Mouse (Mus musculus) testis, adult 2 months (tissue): ENCODE data around the gene Apoh. TPM values are rescaled to one million over a fixed set of nuclear protein-coding genes. Genes with fewer than 3 reads are reported as not detected.

Experiments
- H3K27ac ChIP-seq: fragments of 200-500 bp; 2 replicates; pipeline ENCODE4 v1.5.1; 2012; ENCODE audit warnings: low read depth, low read length; ENCODE audit not compliant: control insufficient read depth, insufficient read depth
- H3K27me3 ChIP-seq: fragments of 200-500 bp; 2 replicates; pipeline ENCODE4 v1.6.1; 2012; ENCODE audit warnings: mild to moderate bottlenecking, low read length, moderate library complexity; ENCODE audit not compliant: control insufficient read depth, insufficient read depth
- H3K36me3 ChIP-seq: fragments of 200-500 bp; 2 replicates; pipeline ENCODE4 v1.6.1; 2012; ENCODE audit warnings: mild to moderate bottlenecking, low read length; ENCODE audit not compliant: control insufficient read depth, insufficient read depth
- H3K4me1 ChIP-seq: fragments of 200-500 bp; 2 replicates; pipeline ENCODE4 v1.6.1; 2012; ENCODE audit warnings: low read length; ENCODE audit not compliant: control insufficient read depth, insufficient read depth
- H3K4me3 ChIP-seq: fragments of 200-500 bp; 2 replicates; pipeline ENCODE4 v1.5.1; 2012; ENCODE audit warnings: low read depth, mild to moderate bottlenecking, low read length, moderate library complexity, mixed read lengths; ENCODE audit not compliant: control insufficient read depth
- CTCF ChIP-seq: fragments of 200-500 bp; IDR thresholded peaks from 2 replicates; pipeline ENCODE4 v1.5.1; 2012; ENCODE audit warnings: low read depth, mild to moderate bottlenecking, inconsistent platforms, low read length, moderate library complexity; ENCODE audit not compliant: control insufficient read depth, insufficient read depth, insufficient replicate concordance
- POLR2A ChIP-seq: fragments of 200-500 bp; IDR thresholded peaks from 2 replicates; pipeline ENCODE4 v1.6.1; 2012; ENCODE audit warnings: low read depth, mild to moderate bottlenecking, inconsistent platforms, low read length, moderate library complexity; ENCODE audit not compliant: control insufficient read depth
- polyA plus RNA-seq: library from polyadenylated mRNA; depleted of rRNA; stranded (reverse); fragments of >200 nt; gene quantifications from 2 replicates; pipeline ENCODE4 v1.2.3, GENCODE M21; 2012

Apoh gene
- polyA plus RNA-seq, 1 experiment: 121 TPM

GRCm38 (mm10) chr11:108333583-108334379, 9.4 kb upstream of the Apoh start:
- no peak overlapping the region for H3K4me3 ChIP-seq
- H3K27ac ChIP-seq: no peak overlapping the region
- no peaks in the 10 kb centered on the region for H3K4me1 ChIP-seq
- no peaks in the 10 kb centered on the region for H3K27me3 ChIP-seq
- H3K36me3 ChIP-seq: no peaks in the 10 kb centered on the region
- TF ChIP-seq CTCF: no peak
- no peak for TF ChIP-seq POLR2A

- Histone ChIP-seq H3K27ac (no peak overlapping the region), H3K4me1 (no peaks in the 10 kb centered on the region)
- TF ChIP-seq POLR2A (no peak), CTCF (no peak)
Measured at GRCm38 (mm10) chr11:108334658-108335057, 8.5 kb upstream of the Apoh start.

GRCm38 (mm10) chr11:108335536-108335935, 7.6 kb upstream of the Apoh start:
- Histone ChIP-seq H3K27ac (no peak overlapping the region), H3K4me1 (no peaks in the 10 kb centered on the region), H3K36me3 (no peaks in the 10 kb centered on the region), H3K27me3 (no peaks in the 10 kb centered on the region), H3K4me3 (no peak overlapping the region)
- no peak for TF ChIP-seq POLR2A
- no peak for TF ChIP-seq CTCF

More at GRCm38 (mm10) chr11:108334658-108335057, 8.5 kb upstream of the Apoh start:
- H3K36me3 ChIP-seq: no peaks in the 10 kb centered on the region
- H3K27me3 ChIP-seq: no peaks in the 10 kb centered on the region
- H3K4me3 ChIP-seq: no peak overlapping the region

GRCm38 (mm10) chr11:108336445-108336844, 6.7 kb upstream of the Apoh start:
- no peaks in the 10 kb centered on the region for H3K27me3 ChIP-seq
- H3K27ac ChIP-seq: no peak overlapping the region
- no peak overlapping the region for H3K4me3 ChIP-seq
- H3K4me1 ChIP-seq: no peaks in the 10 kb centered on the region
- no peaks in the 10 kb centered on the region for H3K36me3 ChIP-seq
- TF ChIP-seq CTCF (no peak), POLR2A (no peak)

- Histone ChIP-seq H3K4me1 (peaks cover 14% of the 10 kb centered on the region), H3K36me3 (no peaks in the 10 kb centered on the region), H3K27ac (no peak overlapping the region), H3K27me3 (no peaks in the 10 kb centered on the region), H3K4me3 (no peak overlapping the region)
- TF ChIP-seq POLR2A (no peak), CTCF (no peak)
Measured at GRCm38 (mm10) chr11:108340293-108340692, 2.9 kb upstream of the Apoh start.

- TF ChIP-seq CTCF (no peak), POLR2A (no peak)
- H3K27ac ChIP-seq: no peak overlapping the region
- H3K36me3 ChIP-seq: no peaks in the 10 kb centered on the region
- H3K4me1 ChIP-seq: peaks cover 14% of the 10 kb centered on the region
- H3K4me3 ChIP-seq: no peak overlapping the region
- H3K27me3 ChIP-seq: no peaks in the 10 kb centered on the region
Measured at GRCm38 (mm10) chr11:108341783-108342182, 1.4 kb upstream of the Apoh start.

GRCm38 (mm10) chr11:108343789-108344462, 772 bp downstream of the Apoh start, which contains the start of gene Prkca:
TSS of gene Prkca (minus strand) at chr11:108343928.
- no peaks in the 10 kb centered on the region for H3K27me3 ChIP-seq
- TF ChIP-seq POLR2A (peak; percentile 38; the same call in 1 of the 2 replicates), CTCF (no peak)
- H3K4me1 ChIP-seq: peaks cover 14% of the 10 kb centered on the region
- H3K36me3 ChIP-seq: no peaks in the 10 kb centered on the region
- peak within 1 kb of the TSS; percentile 74 for H3K4me3 ChIP-seq
- H3K27ac ChIP-seq: no peak within 1 kb of the TSS
